Mouse (Mus musculus) brain, embryonic 14.5 days (tissue): Measurements from ENCODE around the gene Gpr143. TPM values are rescaled to one million over a fixed set of nuclear protein-coding genes. Genes with fewer than 3 reads are reported as not detected.

Experiments
- DNase-seq: peaks from one replicate; pipeline ENCODE4 v3.0.0-alpha.2; 2011; ENCODE audit warnings: low read depth
- CTCF ChIP-seq: fragments of 200-500 bp; IDR thresholded peaks from 2 replicates; pipeline ENCODE4 v1.5.1; 2012; ENCODE audit warnings: inconsistent platforms, mild to moderate bottlenecking, moderate library complexity, borderline replicate concordance; ENCODE audit not compliant: insufficient read depth, insufficient read length; ENCODE audit errors: extremely low read depth
- POLR2A ChIP-seq: fragments of 200-500 bp; IDR thresholded peaks from 2 replicates; pipeline ENCODE4 v1.6.1; 2012; ENCODE audit warnings: mild to moderate bottlenecking, inconsistent platforms, borderline replicate concordance; ENCODE audit not compliant: poor library complexity, insufficient read depth, insufficient read length, severe bottlenecking; ENCODE audit errors: extremely low read depth
- polyA plus RNA-seq: library from polyadenylated mRNA; depleted of rRNA; stranded (reverse); fragments of >200 nt; gene quantifications from 2 replicates; pipeline ENCODE4 v1.2.3, GENCODE M21; 2012; rRNA removed

The Gpr143 gene
- polyA plus RNA-seq = 0.14 and 0.26 TPM in 2 replicates

DNA sequence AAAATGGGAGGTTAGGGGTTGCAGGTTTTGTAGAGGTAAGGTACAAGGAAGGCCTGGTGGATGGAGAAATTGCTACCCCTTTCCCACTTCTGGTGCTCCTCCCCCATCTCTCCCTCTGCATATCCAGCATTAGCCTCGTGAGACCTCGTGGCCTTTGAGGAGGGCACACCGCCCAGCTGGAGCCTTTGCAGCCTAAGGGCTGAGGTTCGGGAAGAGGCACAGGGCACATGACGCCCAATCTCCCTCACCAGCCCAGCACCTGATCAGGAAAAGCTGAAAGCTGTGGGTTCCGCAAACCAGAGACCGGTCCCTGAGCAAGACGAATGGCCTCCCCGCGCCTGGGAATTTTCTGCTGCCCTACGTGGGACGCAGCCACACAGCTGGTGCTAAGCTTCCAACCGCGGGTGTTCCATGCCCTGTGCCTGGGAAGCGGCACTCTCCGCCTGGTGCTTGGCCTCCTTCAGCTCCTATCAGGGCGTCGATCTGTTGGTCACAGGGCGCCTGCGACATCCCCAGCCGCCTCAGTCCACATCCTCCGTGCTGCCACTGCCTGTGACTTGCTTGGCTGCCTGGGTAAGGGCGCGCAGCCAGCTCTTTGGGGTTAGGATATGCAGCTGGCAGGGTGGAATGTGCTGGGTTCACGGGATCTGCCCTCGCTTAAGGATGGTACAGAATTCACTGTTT is at the start of gene Gpr143:
Gpr143 (plus strand) TSS at position 202 of the 684 bp plus-strand sequence.
- no peak for TF ChIP-seq POLR2A
- no peak for TF ChIP-seq CTCF
- peak; percentile 26 for DNase-seq

- TF ChIP-seq POLR2A = no peak
- TF ChIP-seq CTCF = no peak
- no peak for DNase-seq
Observed at GRCm38 (mm10) chrX:152735283-152735682, 46.4 kb upstream of the Gpr143 start.

- no peak for DNase-seq
- TF ChIP-seq CTCF (no peak), POLR2A (no peak)
Observed at GRCm38 (mm10) chrX:152738191-152738590, 43.5 kb upstream of the Gpr143 start.

GRCm38 (mm10) chrX:152738759-152739368 is 42.9 kb upstream of the Gpr143 start:
- no peak for DNase-seq
- TF ChIP-seq POLR2A (no peak), CTCF (no peak)

DNA sequence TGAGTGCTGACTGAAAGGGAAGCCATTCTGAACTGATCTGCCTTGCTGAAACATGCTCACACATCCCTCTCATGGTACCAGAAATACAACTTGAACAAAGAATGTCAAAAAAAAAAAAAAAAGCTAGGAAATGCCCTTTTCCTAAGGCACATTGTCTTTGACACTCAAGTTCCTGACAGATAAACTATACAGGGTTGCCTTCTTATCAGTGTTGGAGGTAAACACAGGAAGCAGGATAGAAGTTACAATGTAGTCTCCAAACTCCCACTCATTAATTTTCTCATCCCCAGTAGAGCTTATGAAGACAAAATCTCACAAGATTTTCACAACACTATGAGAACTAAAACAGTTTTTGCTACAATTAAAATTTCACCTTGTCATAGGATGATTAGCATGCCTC is 38.1 kb upstream of the Gpr143 start:
- TF ChIP-seq CTCF = no peak
- no peak for TF ChIP-seq POLR2A
- no peak for DNase-seq

- no peak for TF ChIP-seq POLR2A
- no peak for TF ChIP-seq CTCF
- peak; percentile 67 for DNase-seq
Observed at GRCm38 (mm10) chrX:152745925-152746324, 35.8 kb upstream of the Gpr143 start.

DNA sequence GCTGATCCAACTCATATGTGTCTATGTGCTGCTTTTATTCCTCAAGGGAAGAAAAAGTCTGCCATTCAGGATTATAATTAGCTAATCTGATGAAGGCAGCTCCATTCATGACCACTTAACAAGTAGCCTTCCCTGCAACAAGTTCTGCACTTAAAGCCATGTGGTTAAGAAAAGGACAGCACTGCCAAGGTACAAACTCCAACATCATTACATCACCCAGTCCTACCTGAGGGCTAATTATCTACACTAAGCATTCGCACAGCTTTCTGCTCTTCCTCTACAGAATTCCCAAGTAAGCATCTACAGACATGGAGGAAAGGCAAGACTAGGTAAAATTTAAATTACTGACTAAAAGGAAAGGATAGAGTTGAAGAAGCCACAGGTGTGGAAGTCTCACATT is 25.9 kb upstream of the Gpr143 start:
- TF ChIP-seq POLR2A (no peak), CTCF (no peak)
- no peak for DNase-seq

- TF ChIP-seq POLR2A (no peak), CTCF (no peak)
- no peak for DNase-seq
Observed at GRCm38 (mm10) chrX:152756293-152756692, 25.4 kb upstream of the Gpr143 start.

DNA sequence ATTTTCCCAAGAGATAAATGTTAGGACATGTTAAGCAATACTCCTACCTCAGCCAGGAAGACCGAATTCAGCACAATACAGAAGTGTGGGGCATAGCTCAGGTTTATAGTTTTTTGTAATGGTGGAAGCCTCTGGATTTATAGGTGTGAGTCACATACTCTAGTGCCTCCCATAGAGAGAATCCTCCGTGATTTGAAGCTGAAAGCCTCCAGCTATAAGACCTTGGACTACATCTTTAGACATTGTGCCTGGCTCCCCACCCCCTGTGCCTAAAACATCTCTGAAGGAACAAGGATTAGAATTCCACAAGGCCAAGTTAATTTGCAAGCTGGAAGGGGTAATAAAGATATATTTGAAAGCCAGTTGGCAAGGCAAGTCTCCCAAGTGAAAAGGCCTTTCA is 19.3 kb upstream of the Gpr143 start:
- TF ChIP-seq CTCF (no peak), POLR2A (no peak)
- no peak for DNase-seq

- DNase-seq = no peak
- TF ChIP-seq POLR2A (no peak), CTCF (no peak)
Observed at GRCm38 (mm10) chrX:152762855-152763254, 18.9 kb upstream of the Gpr143 start.

- no peak for DNase-seq
- TF ChIP-seq CTCF (no peak), POLR2A (no peak)
Observed at GRCm38 (mm10) chrX:152764171-152764570, 17.6 kb upstream of the Gpr143 start.
